Mouse (Mus musculus): ENCODE measurements around the gene Pcdh17. TPM values are rescaled to one million over a fixed set of nuclear protein-coding genes. Genes with fewer than 3 reads are reported as not detected.

Gene Pcdh17
- polyA plus RNA-seq, 1 experiment, result 0.58 TPM

DNA sequence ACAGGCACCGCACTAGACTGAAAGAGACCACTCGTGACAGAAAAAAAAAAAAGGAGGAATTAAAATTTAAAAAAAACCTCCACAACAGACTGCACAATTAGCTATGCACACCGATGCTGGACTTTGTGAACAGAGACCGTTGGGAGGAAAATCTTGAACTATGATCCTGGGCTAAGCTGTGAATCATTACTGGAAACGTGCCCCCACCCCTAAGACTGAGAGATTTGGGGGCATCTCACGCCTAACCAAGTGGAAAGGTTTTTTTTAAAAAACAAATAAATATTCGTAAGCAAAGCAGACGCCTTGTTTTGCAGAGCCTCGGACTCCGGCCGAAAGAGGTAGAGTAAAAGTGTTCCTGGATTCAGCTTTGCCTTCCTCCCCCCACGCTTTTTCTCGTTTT lies 398 bp downstream of the Pcdh17 start:
- Histone ChIP-seq H3K36me3 (ENCODE audit: control insufficient read depth, insufficient read depth, low read length) (no peaks in the 10 kb centered on the region), H3K4me1 (ENCODE audit: control insufficient read depth, insufficient read depth, insufficient read length, low read length) (peaks cover 4% of the 10 kb centered on the region; the same call in 1 of the 2 replicates), H3K27ac (ENCODE audit: insufficient read depth, low read depth, low read length) (no peak overlapping the region), H3K27me3 (ENCODE audit: control insufficient read depth, insufficient read depth, low read length) (peaks cover 26% of the 10 kb centered on the region), H3K4me3 (ENCODE audit: low read depth, low read length) (peak overlapping the region; percentile 62)
- 3% methylated on average over 13 of the region's 13 CpGs for WGBS
- TF ChIP-seq CTCF (IDR thresholded peaks at IDR 0.05; ENCODE audit: extremely low read depth, insufficient read length, insufficient replicate concordance, low read depth, low read length) (no peak), POLR2A (IDR thresholded peaks at IDR 0.05; ENCODE audit: low read depth, low read length) (no peak)

DNA sequence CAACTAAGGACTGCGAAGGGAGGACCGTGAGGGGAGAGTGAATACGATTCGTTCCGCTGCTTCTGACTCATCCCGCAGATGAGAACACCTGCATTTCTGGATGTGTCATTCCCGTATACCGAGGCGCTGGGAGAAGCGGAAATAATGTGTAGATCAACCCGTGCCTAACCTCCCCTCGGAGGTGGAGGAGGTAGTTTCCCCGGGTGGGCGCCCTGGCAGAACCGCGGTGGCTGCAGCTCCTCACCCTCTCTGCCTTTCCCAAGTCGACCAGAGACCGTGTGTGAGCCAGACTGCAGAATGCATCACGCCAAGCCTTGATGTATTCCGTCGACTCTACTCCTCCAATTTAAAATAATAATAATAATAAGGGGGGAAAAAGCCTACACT lies 906 bp downstream of the Pcdh17 start:
- TF ChIP-seq POLR2A (IDR thresholded peaks at IDR 0.05; ENCODE audit: low read depth, low read length) (no peak), CTCF (IDR thresholded peaks at IDR 0.05; ENCODE audit: extremely low read depth, insufficient read length, insufficient replicate concordance, low read depth, low read length) (no peak)
- Histone ChIP-seq H3K27ac (ENCODE audit: insufficient read depth, low read depth, low read length) (no peak overlapping the region), H3K4me1 (ENCODE audit: control insufficient read depth, insufficient read depth, insufficient read length, low read length) (peaks cover 4% of the 10 kb centered on the region; the same call in 1 of the 2 replicates), H3K4me3 (ENCODE audit: low read depth, low read length) (peak overlapping the region; percentile 25), H3K27me3 (ENCODE audit: control insufficient read depth, insufficient read depth, low read length) (peaks cover 26% of the 10 kb centered on the region), H3K36me3 (ENCODE audit: control insufficient read depth, insufficient read depth, low read length) (no peaks in the 10 kb centered on the region)
- 2% methylated on average over 21 of the region's 21 CpGs for WGBS

DNA sequence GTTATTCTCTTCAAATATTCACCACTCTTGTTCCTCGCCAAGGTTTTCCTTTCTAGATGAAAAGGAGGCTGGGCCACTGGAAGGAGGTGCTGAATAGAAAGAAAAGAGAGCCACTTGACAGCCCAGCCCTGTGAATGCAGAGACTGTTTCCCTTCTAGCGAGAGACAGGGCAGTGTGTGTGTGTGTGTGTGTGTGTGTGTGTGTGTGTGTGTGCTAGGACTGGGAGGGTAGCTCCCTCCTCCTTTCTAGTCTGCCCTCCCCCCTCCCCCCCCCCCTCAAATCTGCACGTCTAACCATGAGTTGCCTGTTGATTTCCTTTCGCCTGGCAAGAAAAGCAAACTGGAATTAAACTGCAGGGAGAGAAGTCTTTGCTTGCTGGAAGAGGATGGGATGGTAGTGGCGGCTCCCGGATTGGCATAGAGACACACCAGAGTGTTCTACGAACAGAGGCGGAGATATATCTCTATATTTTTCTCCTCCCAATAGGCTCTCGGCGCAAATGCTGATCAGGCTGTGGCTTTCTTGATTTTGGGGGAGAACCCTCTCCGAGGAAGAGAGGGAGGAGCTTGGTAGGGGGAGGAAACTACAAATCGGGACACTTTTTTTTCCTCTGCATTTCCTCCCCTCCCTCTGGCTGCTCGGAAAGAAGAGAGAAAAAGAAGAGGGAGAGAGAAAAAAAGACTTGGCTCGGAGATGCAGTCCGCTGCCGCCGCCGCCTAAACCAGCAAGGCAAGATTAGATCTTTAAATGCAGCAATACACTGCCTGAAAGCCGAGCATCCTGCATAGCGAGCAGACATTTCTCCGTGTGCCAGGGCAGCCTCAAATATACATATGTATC lies 1.5 kb downstream of the Pcdh17 start:
- Histone ChIP-seq H3K36me3 (ENCODE audit: control insufficient read depth, insufficient read depth, low read length) (no peaks in the 10 kb centered on the region), H3K27me3 (ENCODE audit: control insufficient read depth, insufficient read depth, low read length) (peaks cover 26% of the 10 kb centered on the region), H3K4me3 (ENCODE audit: low read depth, low read length) (peak overlapping the region; percentile 32), H3K4me1 (ENCODE audit: control insufficient read depth, insufficient read depth, insufficient read length, low read length) (peaks cover 4% of the 10 kb centered on the region; the same call in 1 of the 2 replicates), H3K27ac (ENCODE audit: insufficient read depth, low read depth, low read length) (no peak overlapping the region)
- 2% methylated on average over 21 of the region's 21 CpGs for WGBS
- TF ChIP-seq CTCF (IDR thresholded peaks at IDR 0.05; ENCODE audit: extremely low read depth, insufficient read length, insufficient replicate concordance, low read depth, low read length) (no peak), POLR2A (IDR thresholded peaks at IDR 0.05; ENCODE audit: low read depth, low read length) (no peak)

DNA sequence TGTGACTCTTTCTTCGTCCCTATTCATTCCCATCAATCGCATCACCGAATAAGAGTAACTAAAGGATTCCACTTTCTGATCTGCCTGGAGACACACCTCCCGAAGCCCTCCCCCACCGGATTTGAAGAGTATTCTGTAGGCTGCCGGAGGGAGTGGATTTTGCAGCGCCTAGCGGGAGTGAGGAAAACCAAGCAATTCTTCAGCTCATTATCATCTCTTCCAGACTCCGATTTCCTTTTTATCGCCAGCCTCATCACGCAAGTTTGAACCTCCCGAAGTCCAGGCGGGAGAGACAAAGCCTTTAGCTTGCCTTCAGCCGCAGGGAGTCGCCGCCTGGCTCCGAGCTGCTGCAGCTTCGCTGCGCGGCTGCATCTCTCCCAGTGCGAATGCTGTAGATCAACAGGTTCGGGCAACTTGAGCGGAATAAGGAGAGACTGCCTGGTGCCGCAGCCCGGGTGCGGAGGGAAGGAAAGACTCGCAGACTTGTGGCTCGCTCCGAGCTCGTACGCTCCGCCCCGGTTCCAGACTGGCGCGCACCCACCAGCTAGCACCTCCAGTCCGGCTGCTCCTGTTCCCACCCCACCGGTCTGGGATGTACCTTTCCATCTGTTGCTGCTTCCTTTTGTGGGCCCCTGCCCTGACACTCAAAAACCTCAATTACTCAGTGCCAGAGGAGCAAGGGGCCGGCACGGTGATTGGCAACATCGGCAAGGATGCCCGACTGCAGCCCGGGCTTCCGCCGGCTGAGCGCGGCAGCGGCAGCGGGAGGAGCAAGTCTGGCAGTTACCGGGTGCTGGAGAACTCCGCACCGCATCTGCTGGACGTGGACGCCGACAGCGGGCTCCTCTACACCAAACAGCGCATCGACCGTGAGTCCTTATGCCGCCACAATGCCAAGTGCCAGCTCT lies 2.4 kb downstream of the Pcdh17 start:
- peaks cover 4% of the 10 kb centered on the region; the same call in 1 of the 2 replicates for H3K4me1 ChIP-seq (ENCODE audit: control insufficient read depth, insufficient read depth, insufficient read length, low read length)
- WGBS, result 3% methylated on average over 59 of the region's 59 CpGs
- H3K36me3 ChIP-seq (ENCODE audit: control insufficient read depth, insufficient read depth, low read length), result no peaks in the 10 kb centered on the region
- H3K27me3 ChIP-seq (ENCODE audit: control insufficient read depth, insufficient read depth, low read length), result peaks cover 26% of the 10 kb centered on the region
- TF ChIP-seq CTCF (IDR thresholded peaks at IDR 0.05; ENCODE audit: extremely low read depth, insufficient read length, insufficient replicate concordance, low read depth, low read length) (no peak), POLR2A (IDR thresholded peaks at IDR 0.05; ENCODE audit: low read depth, low read length) (no peak)
- peak overlapping the region; percentile 42 for H3K4me3 ChIP-seq (ENCODE audit: low read depth, low read length)
- no peak overlapping the region for H3K27ac ChIP-seq (ENCODE audit: insufficient read depth, low read depth, low read length)

DNA sequence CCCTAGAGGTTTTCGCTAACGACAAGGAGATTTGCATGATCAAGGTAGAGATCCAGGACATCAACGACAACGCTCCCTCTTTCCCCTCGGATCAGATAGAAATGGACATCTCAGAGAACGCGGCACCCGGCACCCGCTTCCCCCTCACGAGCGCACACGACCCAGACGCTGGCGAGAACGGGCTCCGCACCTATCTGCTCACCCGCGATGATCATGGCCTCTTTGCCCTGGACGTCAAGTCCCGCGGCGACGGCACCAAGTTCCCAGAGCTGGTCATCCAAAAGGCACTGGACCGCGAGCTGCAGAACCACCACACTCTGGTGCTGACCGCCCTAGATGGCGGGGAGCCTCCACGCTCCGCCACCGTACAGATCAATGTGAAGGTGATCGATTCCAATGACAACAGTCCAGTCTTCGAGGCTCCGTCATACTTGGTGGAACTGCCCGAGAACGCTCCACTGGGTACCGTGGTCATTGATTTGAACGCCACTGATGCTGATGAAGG lies 3.1 kb downstream of the Pcdh17 start:
- peaks cover 26% of the 10 kb centered on the region for H3K27me3 ChIP-seq (ENCODE audit: control insufficient read depth, insufficient read depth, low read length)
- TF ChIP-seq CTCF (IDR thresholded peaks at IDR 0.05; ENCODE audit: extremely low read depth, insufficient read length, insufficient replicate concordance, low read depth, low read length) (no peak), POLR2A (IDR thresholded peaks at IDR 0.05; ENCODE audit: low read depth, low read length) (no peak)
- 7% methylated on average over 37 of the region's 37 CpGs for WGBS

DNA sequence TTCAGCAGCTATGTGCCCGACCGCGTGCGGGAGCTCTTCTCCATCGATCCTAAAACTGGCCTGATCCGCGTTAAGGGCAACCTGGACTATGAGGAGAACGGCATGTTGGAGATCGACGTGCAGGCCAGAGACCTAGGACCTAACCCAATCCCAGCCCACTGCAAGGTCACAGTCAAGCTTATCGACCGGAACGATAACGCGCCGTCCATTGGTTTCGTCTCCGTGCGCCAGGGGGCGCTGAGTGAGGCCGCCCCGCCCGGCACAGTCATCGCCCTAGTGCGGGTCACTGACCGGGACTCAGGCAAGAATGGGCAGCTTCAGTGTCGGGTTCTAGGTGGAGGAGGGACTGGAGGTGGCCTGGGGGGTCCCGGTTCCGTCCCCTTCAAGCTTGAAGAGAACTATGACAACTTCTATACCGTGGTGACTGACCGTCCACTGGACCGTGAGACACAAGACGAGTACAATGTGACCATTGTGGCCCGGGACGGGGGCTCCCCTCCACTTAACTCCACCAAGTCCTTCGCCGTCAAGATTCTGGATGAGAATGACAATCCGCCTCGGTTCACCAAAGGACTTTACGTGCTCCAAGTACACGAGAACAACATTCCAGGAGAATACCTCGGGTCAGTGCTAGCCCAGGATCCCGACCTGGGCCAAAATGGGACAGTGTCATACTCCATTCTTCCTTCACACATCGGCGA lies 3.7 kb downstream of the Pcdh17 start:
- WGBS, result 11% methylated on average over 45 of the region's 45 CpGs
- H3K27me3 ChIP-seq (ENCODE audit: control insufficient read depth, insufficient read depth, low read length), result peaks cover 26% of the 10 kb centered on the region
- no peaks in the 10 kb centered on the region for H3K36me3 ChIP-seq (ENCODE audit: control insufficient read depth, insufficient read depth, low read length)
- H3K4me1 ChIP-seq (ENCODE audit: control insufficient read depth, insufficient read depth, insufficient read length, low read length), result peaks cover 4% of the 10 kb centered on the region; the same call in 1 of the 2 replicates
- H3K27ac ChIP-seq (ENCODE audit: insufficient read depth, low read depth, low read length), result no peak overlapping the region
- TF ChIP-seq CTCF (IDR thresholded peaks at IDR 0.05; ENCODE audit: extremely low read depth, insufficient read length, insufficient replicate concordance, low read depth, low read length) (no peak), POLR2A (IDR thresholded peaks at IDR 0.05; ENCODE audit: low read depth, low read length) (no peak)
- peak overlapping the region; percentile 42 for H3K4me3 ChIP-seq (ENCODE audit: low read depth, low read length)

More for the DNA sequence above, 3.1 kb downstream of the Pcdh17 start:
- Histone ChIP-seq H3K27ac (ENCODE audit: insufficient read depth, low read depth, low read length) (no peak overlapping the region), H3K4me3 (ENCODE audit: low read depth, low read length) (peak overlapping the region; percentile 42), H3K36me3 (ENCODE audit: control insufficient read depth, insufficient read depth, low read length) (no peaks in the 10 kb centered on the region), H3K4me1 (ENCODE audit: control insufficient read depth, insufficient read depth, insufficient read length, low read length) (peaks cover 4% of the 10 kb centered on the region; the same call in 1 of the 2 replicates)
